Mouse (Mus musculus) midbrain, embryonic 14.5 days (tissue): ENCODE measurements at regions not wholly inside any gene's neighbourhood (a gene's known extent, or its start where the extent isn't known, plus 50 kb on each side); places are given as distances from the start of the nearest gene placed in this dataset.

Experiments
- ATAC-seq: fragments of 200-750 bp; cut with Nextera tagmentation; 2 replicates; pipeline ENCODE4 v1.8.0; 2017; ENCODE audit warnings: moderate number of reproducible peaks, moderate library complexity; ENCODE audit not compliant: low FRiP score, low TSS enrichment
- DNase-seq: peaks from one replicate; pipeline ENCODE4 v3.0.0-alpha.2; 2015
- H3K27ac ChIP-seq: fragments of 300-500 bp; sonication (generic); replicated peaks from 2 replicates; pipeline ENCODE4 v1.5.1; 2014; ENCODE audit warnings: mild to moderate bottlenecking, low read depth, low read length, moderate library complexity
- H3K27me3 ChIP-seq: fragments of 300-500 bp; sonication (generic); 2 replicates; pipeline ENCODE4 v1.6.1; 2014; ENCODE audit warnings: low read length, control low read depth, mixed read lengths; ENCODE audit not compliant: control insufficient read depth, insufficient read depth
- H3K36me3 ChIP-seq: fragments of 300-500 bp; sonication (generic); 2 replicates; pipeline ENCODE4 v1.6.1; 2014; ENCODE audit warnings: low read length, control low read depth; ENCODE audit not compliant: control insufficient read depth, insufficient read depth
- H3K4me1 ChIP-seq: fragments of 300-500 bp; sonication (generic); 2 replicates; pipeline ENCODE4 v1.6.1; 2014; ENCODE audit warnings: mild to moderate bottlenecking, antibody characterized with exemption, low read length, control low read depth; ENCODE audit not compliant: control insufficient read depth, insufficient read depth
- H3K4me2 ChIP-seq: fragments of 300-500 bp; sonication (generic); 2 replicates; pipeline ENCODE4 v1.6.1; 2014; ENCODE audit warnings: mild to moderate bottlenecking, low read length, moderate library complexity
- H3K4me3 ChIP-seq: fragments of 300-500 bp; sonication (generic); replicated peaks from 2 replicates; pipeline ENCODE4 v1.5.1; 2014; ENCODE audit warnings: low read depth, low read length
- H3K9ac ChIP-seq: fragments of 300-500 bp; sonication (generic); replicated peaks from 2 replicates; pipeline ENCODE4 v1.6.1; 2014; ENCODE audit warnings: mild to moderate bottlenecking, low read length, moderate library complexity
- H3K9me3 ChIP-seq: fragments of 300-500 bp; sonication (generic); 2 replicates; pipeline ENCODE4 v1.6.1; 2016; ENCODE audit warnings: low read length, control low read depth, mixed read lengths; ENCODE audit not compliant: control insufficient read depth
- WGBS: fragments of 180-500 bp; shearing (Covaris S2); extraction: QIAGEN DNeasy Blood & Tissue Kit; methylation state at CpG from one replicate; pipeline ENCODE4 v1.1.7; 2014; 5-methylcytosine and 5-hydroxymethylcytosine counted together

- Histone ChIP-seq H3K4me1 (no peaks in the 10 kb centered on the region), H3K36me3 (no peaks in the 10 kb centered on the region), H3K4me2 (no peak overlapping the region), H3K27ac (no peak overlapping the region), H3K27me3 (no peaks in the 10 kb centered on the region), H3K4me3 (no peak overlapping the region), H3K9me3 (no peaks in the 10 kb centered on the region), H3K9ac (no peak overlapping the region)
- ATAC-seq (no peak), DNase-seq (no peak)
- WGBS, result 84% methylated on average over 2 of the region's 2 CpGs
Measured at GRCm38 (mm10) chr3:139913639-139914330, 708.3 kb downstream of the Stpg2 start.

- no peak for ATAC-seq
Measured at GRCm38 (mm10) chr3:139922267-139922666, 716.8 kb downstream of the Stpg2 start.

GRCm38 (mm10) chr3:139933039-139933438, 727.5 kb downstream of the Stpg2 start:
- H3K36me3 ChIP-seq, result no peaks in the 10 kb centered on the region
- ATAC-seq (no peak), DNase-seq (no peak)
- WGBS, result 47% methylated on average over 4 of the region's 4 CpGs
- no peak overlapping the region for H3K9ac ChIP-seq
- no peaks in the 10 kb centered on the region for H3K4me1 ChIP-seq
- H3K9me3 ChIP-seq, result no peaks in the 10 kb centered on the region
- no peak overlapping the region for H3K4me3 ChIP-seq
- H3K27me3 ChIP-seq, result no peaks in the 10 kb centered on the region
- H3K27ac ChIP-seq, result no peak overlapping the region
- H3K4me2 ChIP-seq, result no peak overlapping the region

More at GRCm38 (mm10) chr3:139922267-139922666, 716.8 kb downstream of the Stpg2 start:
- Histone ChIP-seq H3K4me3 (no peak overlapping the region), H3K9ac (no peak overlapping the region), H3K9me3 (no peaks in the 10 kb centered on the region), H3K4me1 (no peaks in the 10 kb centered on the region), H3K4me2 (no peak overlapping the region), H3K36me3 (no peaks in the 10 kb centered on the region), H3K27ac (no peak overlapping the region), H3K27me3 (no peaks in the 10 kb centered on the region)
- 75% methylated on average over 3 of the region's 3 CpGs for WGBS
- no peak for DNase-seq

GRCm38 (mm10) chr3:139946209-139946608, 740.7 kb downstream of the Stpg2 start:
- H3K27me3 ChIP-seq, result no peaks in the 10 kb centered on the region
- ATAC-seq (no peak), DNase-seq (no peak)
- H3K36me3 ChIP-seq, result no peaks in the 10 kb centered on the region
- no peaks in the 10 kb centered on the region for H3K9me3 ChIP-seq
- no peak overlapping the region for H3K4me3 ChIP-seq
- WGBS, result 93% methylated on average over 2 of the region's 2 CpGs
- no peak overlapping the region for H3K4me2 ChIP-seq
- no peak overlapping the region for H3K27ac ChIP-seq
- no peaks in the 10 kb centered on the region for H3K4me1 ChIP-seq
- no peak overlapping the region for H3K9ac ChIP-seq

- ATAC-seq, result no peak
- no peak overlapping the region for H3K9ac ChIP-seq
- H3K27ac ChIP-seq, result no peak overlapping the region
- H3K4me2 ChIP-seq, result no peak overlapping the region
- H3K36me3 ChIP-seq, result no peaks in the 10 kb centered on the region
- DNase-seq, result no peak
- WGBS, result 89% methylated on average over 4 of the region's 4 CpGs
- H3K9me3 ChIP-seq, result no peaks in the 10 kb centered on the region
- no peaks in the 10 kb centered on the region for H3K4me1 ChIP-seq
- H3K27me3 ChIP-seq, result no peaks in the 10 kb centered on the region
- no peak overlapping the region for H3K4me3 ChIP-seq
Measured at GRCm38 (mm10) chr3:139947247-139947646, 741.8 kb downstream of the Stpg2 start.

- no peak overlapping the region for H3K9ac ChIP-seq
- no peak overlapping the region for H3K27ac ChIP-seq
- no peaks in the 10 kb centered on the region for H3K36me3 ChIP-seq
- ATAC-seq (no peak), DNase-seq (peak; percentile 65)
- no peak overlapping the region for H3K4me3 ChIP-seq
- no peaks in the 10 kb centered on the region for H3K9me3 ChIP-seq
- 70% methylated on average over 4 of the region's 4 CpGs for WGBS
- H3K4me2 ChIP-seq, result no peak overlapping the region
- no peaks in the 10 kb centered on the region for H3K4me1 ChIP-seq
- no peaks in the 10 kb centered on the region for H3K27me3 ChIP-seq
Measured at GRCm38 (mm10) chr3:139949096-139949495, 743.6 kb downstream of the Stpg2 start.

- Histone ChIP-seq H3K4me1 (no peaks in the 10 kb centered on the region), H3K27ac (no peak overlapping the region), H3K4me2 (no peak overlapping the region), H3K4me3 (no peak overlapping the region), H3K9me3 (no peaks in the 10 kb centered on the region), H3K27me3 (no peaks in the 10 kb centered on the region), H3K36me3 (no peaks in the 10 kb centered on the region), H3K9ac (no peak overlapping the region)
- no peak for ATAC-seq
- no peak for DNase-seq
- WGBS, result 85% methylated on average over 8 of the region's 8 CpGs
Measured at GRCm38 (mm10) chr3:139950016-139950705, 744.7 kb downstream of the Stpg2 start.

DNA sequence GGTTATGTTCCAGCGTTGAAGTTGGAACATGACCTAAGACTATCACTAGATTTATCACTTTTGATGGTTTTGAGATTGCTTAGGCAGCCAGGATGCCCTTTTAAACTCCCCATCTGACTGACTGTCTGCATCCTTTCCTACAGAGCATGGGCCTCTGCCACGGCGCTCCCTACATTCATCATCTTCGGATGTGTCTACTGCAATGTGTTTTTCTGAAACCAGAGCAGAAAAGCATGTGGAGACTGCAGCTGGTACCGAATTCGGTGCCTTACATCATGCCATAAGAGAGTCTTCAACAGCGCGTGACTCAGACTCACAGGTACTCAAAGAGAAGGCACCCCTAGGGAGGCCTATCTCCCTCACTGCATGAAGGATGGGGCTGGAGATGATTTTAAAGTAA, 746.0 kb downstream of the Stpg2 start:
- Histone ChIP-seq H3K4me2 (no peak overlapping the region), H3K36me3 (no peaks in the 10 kb centered on the region), H3K9me3 (no peaks in the 10 kb centered on the region), H3K27ac (no peak overlapping the region), H3K4me3 (no peak overlapping the region), H3K9ac (no peak overlapping the region), H3K4me1 (no peaks in the 10 kb centered on the region), H3K27me3 (no peaks in the 10 kb centered on the region)
- whole genome bisulfite sequencing, result 90% methylated on average over 8 of the region's 8 CpGs
- ATAC-seq, result no peak
- no peak for DNase-seq

DNA sequence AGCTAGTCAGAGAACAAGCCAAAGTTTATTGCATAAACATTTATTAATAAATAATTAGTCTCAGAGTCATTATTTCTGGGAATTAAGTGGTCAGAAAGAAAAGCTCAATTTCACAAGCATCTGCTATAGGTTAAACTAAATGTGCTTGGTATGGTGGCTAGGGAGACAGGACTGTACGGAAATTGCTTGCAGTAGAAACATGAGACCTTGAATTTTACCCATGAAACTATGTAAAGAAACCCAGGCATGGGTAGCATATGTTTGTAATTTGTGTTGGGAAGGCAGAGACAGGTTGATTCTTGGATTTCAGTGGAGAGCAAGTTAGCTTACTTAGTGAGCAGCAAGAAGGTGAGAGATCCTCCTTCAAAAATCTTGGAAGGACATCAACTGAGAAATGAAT, 772.7 kb downstream of the Stpg2 start:
- WGBS, result 85% methylated on average over 1 of the region's 1 CpGs
- Histone ChIP-seq H3K9ac (no peak overlapping the region), H3K27ac (no peak overlapping the region), H3K9me3 (no peaks in the 10 kb centered on the region), H3K36me3 (no peaks in the 10 kb centered on the region), H3K4me1 (no peaks in the 10 kb centered on the region), H3K4me3 (no peak overlapping the region), H3K27me3 (no peaks in the 10 kb centered on the region), H3K4me2 (no peak overlapping the region)
- DNase-seq (no peak), ATAC-seq (no peak)
